Mouse (Mus musculus) myocyte (in vitro differentiated cells): ENCODE measurements at regions not wholly inside any gene's neighbourhood (a gene's known extent, or its start where the extent isn't known, plus 50 kb on each side); places are given as distances from the start of the nearest gene placed in this dataset.

Experiments
- CEBPB ChIP-seq: IDR thresholded peaks from 2 replicates; pipeline ENCODE4 v1.6.1; 2011; ENCODE audit warnings: mild to moderate bottlenecking, moderate library complexity; ENCODE audit not compliant: poor library complexity, insufficient read depth, severe bottlenecking
- MAX ChIP-seq: IDR thresholded peaks from one replicate; pipeline ENCODE4 v1.6.1; 2011; ENCODE audit warnings: low read depth, mild to moderate bottlenecking, control low read depth
- MYOD1 ChIP-seq, 3 experiments: IDR thresholded peaks; one replicate each; pipeline ENCODE4 v1.6.1; 2011; ENCODE audit warnings: control low read depth in 2 of 3, low read depth in 2 of 3, mild to moderate bottlenecking in 2 of 3, moderate library complexity in 1 of 3; ENCODE audit not compliant: insufficient read length in 2 of 3, control insufficient read depth in 1 of 3
- POLR2A ChIP-seq: IDR thresholded peaks from one replicate; pipeline ENCODE4 v1.6.1; 2011; ENCODE audit warnings: low read depth, mild to moderate bottlenecking, control low read depth, moderate library complexity; ENCODE audit not compliant: insufficient read length
- TCF3 ChIP-seq: IDR thresholded peaks from one replicate; pipeline ENCODE4 v1.6.1; 2011; ENCODE audit warnings: low read depth, control low read depth; ENCODE audit not compliant: insufficient read length

GRCm38 (mm10) chr9:111879710-111880109 is 189.6 kb upstream of the Stac start:
- no peak for TF ChIP-seq POLR2A
- no peak for TF ChIP-seq MYOD1 (IDR thresholded peaks at IDR 0.05; ENCODE audit: control insufficient read depth in 1 of 3, insufficient read length in 2 of 3, low read depth in 2 of 3)
- no peak for TF ChIP-seq CEBPB
- no peak for TF ChIP-seq TCF3
- no peak for TF ChIP-seq MAX
